Mouse (Mus musculus) hematopoietic multipotent progenitor cell, adult 10-12 weeks (in vitro differentiated cells): ENCODE results near the gene Tgfbr3l. TPM values are rescaled to one million over a fixed set of nuclear protein-coding genes. Genes with fewer than 3 reads are reported as not detected.

Experiments used
- polyA plus RNA-seq: library from polyadenylated mRNA; stranded (reverse); fragments of >175 nt; gene quantifications from 2 replicates; pipeline ENCODE4 v1.2.3, GENCODE M21; 2012; ENCODE audit warnings: low replicate concordance

Gene Tgfbr3l
- polyA plus RNA-seq: 57.9 and 98.0 TPM in 2 replicates

GRCm38 (mm10) chr8:4247951-4248540, at the start of gene Tgfbr3l:
TSS of gene Tgfbr3l (plus strand) at chr8:4248214.

GRCm38 (mm10) chr8:4216791-4217621, 31.0 kb upstream of the Tgfbr3l start, which contains the start of gene Prr36:
TSS of gene Prr36 (minus strand) at chr8:4217459.

GRCm38 (mm10) chr8:4226739-4227347, 21.2 kb upstream of the Tgfbr3l start, which contains the start of gene Lrrc8e:
TSS of gene Lrrc8e (plus strand) at chr8:4226827.

GRCm38 (mm10) chr8:4238434-4239192, 9.4 kb upstream of the Tgfbr3l start, which contains the start of the genes Map2k7 and Gm49320:
TSS of gene Map2k7 (plus strand) at chr8:4238740.
TSS of gene Gm49320 (plus strand) at chr8:4238865.

GRCm38 (mm10) chr8:4252934-4253841, 5.2 kb downstream of the Tgfbr3l start, which contains the start of gene Snapc2:
TSS of gene Snapc2 (plus strand) at chr8:4253080.

GRCm38 (mm10) chr8:4259125-4259804, 11.3 kb downstream of the Tgfbr3l start, which contains the start of gene Ctxn1:
TSS of gene Ctxn1 (minus strand) at chr8:4259274.

GRCm38 (mm10) chr8:4275275-4276110, 27.5 kb downstream of the Tgfbr3l start, which contains the start of gene Timm44:
TSS of gene Timm44 (minus strand) at chr8:4275913.

Other genes starting within 250 kb of the Tgfbr3l start
- gene Cd209f, start 142.4 kb upstream of the Tgfbr3l start, polyA plus RNA-seq: not detected in 2 replicates
- not detected in 2 replicates for gene Cd209g, start 114.1 kb upstream of the Tgfbr3l start, polyA plus RNA-seq
- gene Evi5l, start 81.6 kb upstream of the Tgfbr3l start, polyA plus RNA-seq: 12.3 and 16.8 TPM in 2 replicates
- 0.17 and 0.51 TPM in 2 replicates for gene Prr36, start 30.8 kb upstream of the Tgfbr3l start, polyA plus RNA-seq
- gene Lrrc8e, start 21.4 kb upstream of the Tgfbr3l start, polyA plus RNA-seq: not detected in 2 replicates
- gene Map2k7, start 9.5 kb upstream of the Tgfbr3l start, polyA plus RNA-seq: 193 and 258 TPM in 2 replicates
- 0.26 and 0.38 TPM in 2 replicates for gene Gm49320, start 9.3 kb upstream of the Tgfbr3l start, polyA plus RNA-seq
- gene Snapc2, start 4.9 kb downstream of the Tgfbr3l start, polyA plus RNA-seq: 45.0 and 117 TPM in 2 replicates
- gene Ctxn1, start 11.1 kb downstream of the Tgfbr3l start, polyA plus RNA-seq: 1.2 and 1.9 TPM in 2 replicates
- 32.6 and 33.6 TPM in 2 replicates for gene Timm44, start 27.7 kb downstream of the Tgfbr3l start, polyA plus RNA-seq
- 1.3 and 1.8 TPM in 2 replicates for gene Ccl25, start 77.0 kb downstream of the Tgfbr3l start, polyA plus RNA-seq
- gene Elavl1, start 77.2 kb downstream of the Tgfbr3l start, polyA plus RNA-seq: 44.2 and 54.9 TPM in 2 replicates
- 2.6 and 7.0 TPM in 2 replicates for gene Cers4, start 244.8 kb downstream of the Tgfbr3l start, polyA plus RNA-seq